Mouse (Mus musculus) CD8-positive naive resting alpha-beta T cell, adult 2 months (primary cell): ENCODE data around the gene Pgghg.

Experiments
- DNase-seq, 2 experiments: peaks; one replicate each; pipeline ENCODE4 v3.0.0; 2022; ENCODE audit warnings: low read depth in 2 of 2, low spot score in 2 of 2

Pgghg gene

DNA sequence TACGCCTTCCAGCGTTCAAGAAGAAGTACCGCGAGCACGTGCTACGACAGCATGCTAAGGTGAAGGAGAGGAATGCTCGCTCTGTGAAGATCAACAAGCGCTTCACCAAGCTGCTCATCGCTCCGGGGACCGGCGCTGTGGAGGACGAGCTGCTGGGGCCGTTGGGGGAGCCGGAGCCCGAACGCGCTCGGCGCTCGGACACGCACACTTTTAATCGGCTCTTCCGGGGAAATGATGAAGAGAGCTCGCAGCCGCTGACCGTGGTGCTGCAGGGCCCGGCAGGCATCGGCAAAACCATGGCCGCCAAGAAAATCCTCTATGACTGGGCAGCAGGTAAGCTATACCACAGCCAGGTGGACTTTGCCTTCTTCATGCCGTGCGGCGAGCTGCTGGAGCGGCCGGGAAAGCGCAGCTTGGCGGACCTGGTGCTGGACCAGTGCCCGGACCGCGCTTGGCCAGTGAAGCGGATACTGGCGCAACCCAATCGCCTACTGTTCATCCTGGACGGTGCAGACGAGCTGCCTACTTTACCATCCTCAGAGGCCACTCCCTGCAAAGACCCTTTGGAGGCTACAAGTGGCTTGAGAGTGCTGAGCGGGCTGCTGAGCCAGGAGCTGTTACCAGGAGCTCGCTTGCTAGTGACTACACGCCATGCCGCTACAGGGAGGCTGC lies 18.7 kb upstream of the Pgghg start:
- DNase-seq = no peak

DNA sequence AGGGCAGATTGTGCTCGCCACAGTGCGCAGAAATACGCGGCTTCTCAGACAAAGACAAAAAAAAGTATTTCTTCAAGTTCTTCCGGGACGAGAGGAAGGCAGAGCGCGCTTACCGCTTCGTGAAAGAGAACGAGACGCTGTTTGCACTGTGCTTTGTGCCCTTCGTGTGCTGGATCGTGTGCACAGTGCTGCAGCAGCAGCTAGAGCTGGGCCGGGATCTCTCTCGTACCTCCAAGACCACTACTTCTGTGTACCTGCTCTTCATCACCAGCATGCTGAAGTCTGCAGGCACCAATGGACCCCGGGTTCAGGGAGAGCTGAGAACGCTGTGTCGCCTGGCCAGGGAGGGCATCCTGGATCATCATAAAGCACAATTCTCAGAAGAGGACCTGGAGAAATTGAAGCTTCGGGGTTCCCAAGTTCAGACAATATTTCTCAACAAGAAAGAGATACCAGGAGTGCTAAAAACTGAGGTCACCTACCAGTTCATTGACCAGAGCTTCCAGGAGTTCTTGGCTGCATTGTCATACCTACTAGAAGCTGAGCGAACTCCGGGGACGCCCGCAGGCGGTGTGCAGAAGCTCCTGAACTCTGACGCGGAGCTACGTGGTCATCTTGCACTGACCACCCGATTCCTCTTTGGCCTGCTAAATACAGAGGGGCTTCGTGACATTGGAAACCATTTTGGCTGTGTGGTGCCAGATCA lies 18.0 kb upstream of the Pgghg start:
- DNase-seq = no peak

- no peak for DNase-seq
Measured at GRCm38 (mm10) chr7:140927181-140927580, 14.0 kb upstream of the Pgghg start.

- DNase-seq = no peak
Measured at GRCm38 (mm10) chr7:140938436-140938835, 2.8 kb upstream of the Pgghg start.

- DNase-seq = no peak
Measured at GRCm38 (mm10) chr7:140938896-140939295, 2.3 kb upstream of the Pgghg start.

DNA sequence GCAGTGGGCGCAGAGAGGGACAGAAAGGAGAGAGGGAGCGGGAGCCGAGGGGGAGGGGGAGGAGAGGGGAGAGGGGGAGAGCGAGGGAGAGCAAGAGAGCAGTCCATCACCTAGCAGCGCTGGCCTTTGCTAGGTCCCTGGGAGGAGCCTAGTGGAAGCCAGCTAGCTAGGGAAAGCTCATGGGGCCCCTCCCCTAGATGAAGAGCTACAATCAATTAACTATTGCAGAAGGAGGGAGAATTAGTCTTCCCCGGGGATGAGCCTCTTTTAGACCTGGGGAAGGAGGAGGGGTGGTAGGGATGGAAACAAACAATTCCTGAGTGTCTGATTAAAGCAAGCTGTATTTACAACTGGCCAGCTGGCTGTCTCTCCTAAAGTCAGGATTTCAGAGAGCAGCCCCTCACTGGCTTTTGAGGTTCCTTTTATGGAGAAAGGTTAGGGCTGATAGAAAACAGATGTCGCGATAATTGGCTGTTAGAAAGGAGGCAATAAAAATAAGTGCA lies 1.5 kb upstream of the Pgghg start:
- no peak for DNase-seq

DNA sequence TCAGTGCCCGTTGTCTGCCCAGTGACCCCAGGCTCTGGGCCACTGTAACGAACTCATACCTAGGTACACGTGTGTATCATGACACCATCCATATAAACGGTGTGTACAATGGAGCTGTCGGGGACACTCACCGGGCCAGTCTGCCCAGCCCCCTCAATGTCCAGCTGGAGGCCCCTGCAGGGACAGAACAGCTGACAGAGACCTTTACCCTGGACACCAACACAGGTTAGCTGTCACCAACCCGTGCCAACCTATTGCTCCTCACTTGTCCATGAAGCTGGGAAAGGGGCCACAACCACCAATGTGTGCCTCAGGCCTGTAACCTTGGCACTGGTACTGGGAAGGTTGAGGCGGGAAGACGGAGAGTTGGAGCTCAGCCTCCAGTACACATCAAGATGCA lies 1.1 kb downstream of the Pgghg start:
- no peak for DNase-seq

- DNase-seq = no peak
Measured at GRCm38 (mm10) chr7:140942811-140943210, 1.6 kb downstream of the Pgghg start.

DNA sequence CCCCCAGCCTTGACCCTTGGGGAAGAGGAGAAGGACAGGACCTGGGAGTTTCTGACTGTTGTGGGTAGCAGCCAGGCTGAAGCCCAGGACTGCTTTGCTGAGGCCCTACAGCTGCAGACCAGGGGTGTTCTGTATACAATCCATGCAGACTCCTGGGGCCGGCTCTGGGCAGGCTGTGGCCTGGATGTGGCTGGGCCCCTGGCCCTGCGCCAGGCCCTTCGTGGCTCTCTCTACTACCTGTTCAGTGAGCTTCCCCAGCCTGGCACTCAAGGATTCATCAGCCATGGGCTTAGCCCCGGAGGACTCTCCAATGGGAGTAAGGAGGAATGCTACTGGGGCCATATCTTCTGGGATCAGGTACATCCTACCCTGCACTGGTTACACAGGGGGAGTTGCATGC lies 2.2 kb downstream of the Pgghg start:
- no peak for DNase-seq

DNA sequence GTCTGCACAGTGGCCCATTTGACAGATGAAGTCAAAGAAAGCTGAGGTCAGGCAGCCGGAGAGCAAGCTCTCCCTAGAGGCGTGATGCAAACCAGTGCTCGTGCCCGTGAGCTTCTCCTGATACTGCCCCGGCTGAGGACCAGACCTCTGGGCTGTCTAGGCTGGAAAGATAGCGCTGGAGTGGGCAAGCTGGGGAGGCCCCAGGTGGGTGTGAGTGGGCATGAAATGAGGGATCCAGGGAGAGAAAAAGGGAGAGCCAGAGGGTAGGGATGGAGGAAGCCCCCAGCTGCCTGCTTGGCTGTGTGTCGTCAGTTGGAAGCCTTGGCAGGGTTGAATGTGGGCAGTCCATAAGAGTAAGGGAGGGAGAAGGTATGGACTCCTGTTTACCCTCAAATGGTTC lies 3.0 kb downstream of the Pgghg start:
- no peak for DNase-seq

GRCm38 (mm10) chr7:140945247-140945646 lies 4.1 kb downstream of the Pgghg start:
- DNase-seq = no peak

- DNase-seq = no peak
Measured at GRCm38 (mm10) chr7:140946311-140946710, 5.1 kb downstream of the Pgghg start.

- DNase-seq = peak; percentile 34 to 40
Measured at GRCm38 (mm10) chr7:140946980-140947379, 5.8 kb downstream of the Pgghg start.

DNA sequence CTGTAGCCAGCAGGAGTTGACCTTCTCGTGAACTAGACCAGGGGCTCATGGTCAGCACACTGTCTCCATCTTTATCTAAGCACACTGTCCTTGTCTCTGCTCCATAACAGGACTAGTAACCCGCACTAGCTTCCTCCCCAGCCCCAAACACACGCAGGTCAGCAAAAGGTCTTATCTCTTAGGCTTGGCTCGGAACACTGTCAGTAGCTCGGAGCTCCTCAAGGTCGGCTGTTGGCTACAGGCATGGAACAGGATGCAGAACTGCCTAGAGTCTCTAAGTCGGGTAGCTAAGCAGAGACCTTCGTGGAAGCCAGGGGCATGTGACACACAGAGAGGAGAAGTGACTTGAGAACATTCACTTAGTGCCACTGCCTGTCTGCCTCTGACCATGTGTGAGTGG lies 7.0 kb downstream of the Pgghg start:
- no peak for DNase-seq

- DNase-seq = no peak
Measured at GRCm38 (mm10) chr7:140949255-140949654, 8.1 kb downstream of the Pgghg start.

- no peak for DNase-seq
Measured at GRCm38 (mm10) chr7:140949824-140950530, 8.8 kb downstream of the Pgghg start, which contains the start of gene Ifitm5. Ifitm5 (minus strand) TSS chr7:140950291.

GRCm38 (mm10) chr7:140951051-140951450 lies 9.9 kb downstream of the Pgghg start:
- no peak for DNase-seq

DNA sequence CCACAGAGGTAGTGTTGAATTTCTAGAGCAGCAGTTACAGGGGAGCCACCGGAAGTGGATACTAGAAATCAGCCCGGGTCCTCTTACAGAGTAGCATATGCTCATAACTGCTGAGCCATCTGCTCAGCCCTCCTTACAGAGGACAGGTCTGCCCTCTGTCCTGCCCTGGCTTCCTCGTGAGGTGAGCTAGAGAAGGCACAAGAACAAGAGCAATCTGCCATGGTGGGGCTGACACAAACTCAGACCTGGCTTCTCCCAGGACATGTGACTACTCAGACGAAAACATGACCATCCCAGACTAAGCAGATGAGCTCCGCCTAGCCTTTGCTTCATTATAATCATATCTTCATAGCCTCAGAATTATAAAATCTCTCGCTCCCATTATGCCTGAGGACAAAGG lies 10.6 kb downstream of the Pgghg start:
- DNase-seq = no peak

- DNase-seq = no peak
Measured at GRCm38 (mm10) chr7:140952441-140952840, 11.2 kb downstream of the Pgghg start.

- no peak for DNase-seq
Measured at GRCm38 (mm10) chr7:140953133-140953532, 11.9 kb downstream of the Pgghg start.

DNA sequence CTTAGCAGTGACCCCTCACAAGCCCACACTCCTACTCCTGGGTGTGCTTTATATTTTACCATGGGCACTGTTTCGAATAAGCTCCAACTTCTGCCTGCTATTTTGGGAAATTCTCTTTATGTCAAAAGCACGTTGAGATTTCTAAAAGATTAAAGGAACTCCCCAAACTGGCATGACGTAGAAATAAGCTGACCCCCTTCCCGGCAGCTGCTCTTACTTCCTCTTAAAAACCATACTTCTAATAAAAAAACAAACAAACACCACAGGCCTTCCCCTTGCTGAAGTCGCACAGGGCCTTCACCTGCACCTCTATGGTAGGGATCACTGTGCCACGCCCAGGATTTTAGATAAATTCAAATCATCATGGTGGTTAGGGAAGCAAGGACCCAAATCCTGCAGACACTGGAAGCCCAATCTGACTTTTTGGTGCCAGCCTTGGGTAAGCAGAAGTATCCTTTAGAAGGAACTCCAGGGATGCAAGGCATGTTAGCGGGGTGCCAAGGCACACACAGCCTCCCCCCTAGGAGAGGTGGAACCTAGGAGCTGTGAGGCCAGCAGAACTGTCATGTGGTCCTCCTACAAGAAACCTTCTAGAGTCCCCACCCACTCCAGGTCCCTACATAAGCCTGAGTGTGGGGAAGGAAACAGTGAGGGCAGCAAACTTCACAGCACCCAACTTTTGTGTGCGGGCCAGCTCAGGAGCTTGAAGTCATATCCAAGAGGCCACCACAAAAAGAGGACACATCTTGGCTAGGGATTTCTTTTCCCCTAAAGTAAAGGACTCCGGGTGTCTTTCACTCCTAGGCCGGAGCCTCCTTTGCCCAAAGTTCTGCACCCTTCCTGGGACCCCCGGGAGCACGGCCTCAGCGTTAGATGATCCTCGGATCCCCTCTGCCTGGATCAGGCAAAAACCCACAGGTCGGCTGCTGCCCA lies 12.9 kb downstream of the Pgghg start:
- no peak for DNase-seq
